Mouse (Mus musculus) E14TG2a.4 (cell line): Measurements from ENCODE around the gene Lrrc30.

ENCODE experiments used
- CTCF ChIP-seq: conservative IDR thresholded peaks from 2 replicates; pipeline ENCODE4 v1.5.1; 2014; ENCODE audit warnings: low read length
- NANOG ChIP-seq: IDR thresholded peaks from 2 replicates; pipeline ENCODE4 v1.6.1; 2014; ENCODE audit warnings: borderline replicate concordance, low read length, mixed read lengths
- POU5F1 ChIP-seq: IDR thresholded peaks from 2 replicates; pipeline ENCODE4 v1.6.1; 2014; ENCODE audit warnings: low read length, borderline replicate concordance

- TF ChIP-seq CTCF (no peak), POU5F1 (no peak), NANOG (no peak)
Observed at GRCm38 (mm10) chr17:67619001-67619400, 13.5 kb downstream of the Lrrc30 start.
